Mouse (Mus musculus) embryonic facial prominence, embryonic 12.5 days (tissue): ENCODE results near the gene Prpsap1. TPM values are rescaled to one million over a fixed set of nuclear protein-coding genes. Genes with fewer than 3 reads are reported as not detected.
"Not testable (repeated sequence)": the region's sequence is repeated elsewhere in the genome, so short reads cannot be mapped to it uniquely, and the experiment has no call there.

Experiments
- ATAC-seq: fragments of 200-750 bp; cut with Nextera tagmentation; 2 replicates; pipeline ENCODE4 v1.8.0; 2017; ENCODE audit not compliant: insufficient number of reproducible peaks, insufficient read depth, low FRiP score, low TSS enrichment
- H3K27ac ChIP-seq: fragments of 300-500 bp; sonication (generic); 2 replicates; pipeline ENCODE4 v1.5.1; 2016; ENCODE audit warnings: mild to moderate bottlenecking
- H3K27me3 ChIP-seq: fragments of 300-500 bp; sonication (generic); 2 replicates; pipeline ENCODE4 v1.6.1; 2016; ENCODE audit warnings: mild to moderate bottlenecking, moderate library complexity
- H3K36me3 ChIP-seq: fragments of 300-500 bp; sonication (generic); 2 replicates; pipeline ENCODE4 v1.6.1; 2016; ENCODE audit warnings: mild to moderate bottlenecking
- H3K4me1 ChIP-seq: fragments of 300-500 bp; sonication (generic); 2 replicates; pipeline ENCODE4 v1.6.1; 2016
- H3K4me2 ChIP-seq: fragments of 300-500 bp; sonication (generic); replicated peaks from 2 replicates; pipeline ENCODE4 v1.6.1; 2016; ENCODE audit warnings: mild to moderate bottlenecking, moderate library complexity
- H3K4me3 ChIP-seq: fragments of 300-500 bp; sonication (generic); 2 replicates; pipeline ENCODE4 v1.5.1; 2016; ENCODE audit warnings: mild to moderate bottlenecking
- H3K9ac ChIP-seq: fragments of 300-500 bp; sonication (generic); 2 replicates; pipeline ENCODE4 v1.6.1; 2016; ENCODE audit warnings: mild to moderate bottlenecking, moderate library complexity
- H3K9me3 ChIP-seq: fragments of 300-500 bp; sonication (generic); 2 replicates; pipeline ENCODE4 v1.6.1; 2016; ENCODE audit warnings: mild to moderate bottlenecking, moderate library complexity
- WGBS: fragments of 180-500 bp; shearing (Covaris S2); methylation state at CpG from one replicate; pipeline ENCODE4 v1.1.7; 2016; 5-methylcytosine and 5-hydroxymethylcytosine counted together
- polyA plus RNA-seq: library from polyadenylated mRNA; unstranded; fragments of >200 nt; fragmentation: Nextera tagmentation; extraction: Ambion mirVana; gene quantifications from 2 replicates; pipeline ENCODE4 v1.2.1, GENCODE M21; 2016

The Prpsap1 gene
- polyA plus RNA-seq, 1 experiment from 2014 or later = 197 TPM

- Histone ChIP-seq H3K36me3 (no peaks in the 10 kb centered on the region), H3K9me3 (no peaks in the 10 kb centered on the region), H3K27me3 (no peaks in the 10 kb centered on the region), H3K4me1 (no peaks in the 10 kb centered on the region), H3K4me2 (no peak overlapping the region), H3K4me3 (no peak overlapping the region), H3K27ac (no peak overlapping the region), H3K9ac (no peak overlapping the region)
- ATAC-seq = no peak
- WGBS = 80% methylated on average over 4 of the region's 4 CpGs
Measured at GRCm38 (mm10) chr11:116497313-116497712, 3.3 kb upstream of the Prpsap1 start.

- Histone ChIP-seq H3K9me3 (no peaks in the 10 kb centered on the region), H3K4me1 (peaks cover 3% of the 10 kb centered on the region; the same call in 1 of the 2 replicates), H3K4me2 (no peak overlapping the region), H3K27ac (no peak overlapping the region), H3K4me3 (no peak overlapping the region), H3K36me3 (no peaks in the 10 kb centered on the region), H3K9ac (no peak overlapping the region), H3K27me3 (no peaks in the 10 kb centered on the region)
- no peak for ATAC-seq
- 63% methylated on average over 13 of the region's 13 CpGs for WGBS
Measured at GRCm38 (mm10) chr11:116494474-116495174, 622 bp upstream of the Prpsap1 start.

- 83% methylated on average over 5 of the region's 5 CpGs for WGBS
- H3K9me3 ChIP-seq = no peaks in the 10 kb centered on the region
- no peak overlapping the region for H3K4me2 ChIP-seq
- no peak for ATAC-seq
- no peak overlapping the region for H3K4me3 ChIP-seq
- no peaks in the 10 kb centered on the region for H3K27me3 ChIP-seq
- peaks cover 8% of the 10 kb centered on the region for H3K4me1 ChIP-seq
- H3K36me3 ChIP-seq = no peaks in the 10 kb centered on the region
- no peak overlapping the region for H3K9ac ChIP-seq
- no peak overlapping the region for H3K27ac ChIP-seq
Measured at GRCm38 (mm10) chr11:116493191-116493590, 811 bp downstream of the Prpsap1 start.

GRCm38 (mm10) chr11:116492507-116492906 lies 1.5 kb downstream of the Prpsap1 start:
- H3K9ac ChIP-seq, H3K36me3 ChIP-seq, H3K9me3 ChIP-seq, ATAC-seq, H3K27me3 ChIP-seq, H3K4me2 ChIP-seq, H3K27ac ChIP-seq, H3K4me3 ChIP-seq, H3K4me1 ChIP-seq: not testable (repeated sequence)
- WGBS = 71% methylated on average over 1 of the region's 1 CpGs

GRCm38 (mm10) chr11:116491338-116491737 lies 2.7 kb downstream of the Prpsap1 start:
- H3K4me2 ChIP-seq = peak overlapping the region; percentile 68; the same call in 1 of the 2 replicates
- H3K4me3 ChIP-seq = no peak overlapping the region
- H3K9me3 ChIP-seq = no peaks in the 10 kb centered on the region
- ATAC-seq = no peak
- WGBS = 61% methylated on average over 6 of the region's 6 CpGs
- H3K27me3 ChIP-seq = no peaks in the 10 kb centered on the region
- H3K27ac ChIP-seq = no peak overlapping the region; the same call in 1 of the 2 replicates
- H3K4me1 ChIP-seq = peaks cover 8% of the 10 kb centered on the region
- peaks cover 15% of the 10 kb centered on the region for H3K36me3 ChIP-seq
- H3K9ac ChIP-seq = no peak overlapping the region

- peak; percentile 81 for ATAC-seq
- peak overlapping the region; percentile 92 for H3K4me3 ChIP-seq
- H3K27ac ChIP-seq = peak overlapping the region; percentile 91
- WGBS = under 1% methylated on average over 62 of the region's 62 CpGs
- H3K4me2 ChIP-seq = peak overlapping the region; percentile 68
- H3K4me1 ChIP-seq = peaks cover 8% of the 10 kb centered on the region
- H3K9me3 ChIP-seq = no peaks in the 10 kb centered on the region
- H3K9ac ChIP-seq = peak overlapping the region; percentile 95
- peaks cover 24% of the 10 kb centered on the region for H3K36me3 ChIP-seq
- no peaks in the 10 kb centered on the region for H3K27me3 ChIP-seq
Measured at GRCm38 (mm10) chr11:116490232-116491107, 3.5 kb downstream of the Prpsap1 start.

- under 1% methylated on average over 39 of the region's 39 CpGs for WGBS
- Histone ChIP-seq H3K4me1 (peaks cover 8% of the 10 kb centered on the region), H3K27me3 (no peaks in the 10 kb centered on the region), H3K9me3 (no peaks in the 10 kb centered on the region), H3K4me2 (peak overlapping the region; percentile 68), H3K27ac (peak overlapping the region; percentile 91), H3K9ac (peak overlapping the region; percentile 95), H3K4me3 (peak overlapping the region; percentile 92), H3K36me3 (peaks cover 30% of the 10 kb centered on the region)
- 0 out of 2 replicates have a peak, but pooled peaks have one; percentile 12 for ATAC-seq
Measured at GRCm38 (mm10) chr11:116489771-116490231, 4.2 kb downstream of the Prpsap1 start.

GRCm38 (mm10) chr11:116488693-116489375 lies 5.2 kb downstream of the Prpsap1 start:
- H3K27ac ChIP-seq = no peak overlapping the region
- H3K27me3 ChIP-seq = no peaks in the 10 kb centered on the region
- peaks cover 40% of the 10 kb centered on the region for H3K36me3 ChIP-seq
- H3K4me2 ChIP-seq = peak overlapping the region; percentile 68
- H3K9ac ChIP-seq = peak overlapping the region; percentile 95
- no peaks in the 10 kb centered on the region for H3K9me3 ChIP-seq
- peak overlapping the region; percentile 92 for H3K4me3 ChIP-seq
- ATAC-seq = no peak
- WGBS = 78% methylated on average over 14 of the region's 14 CpGs
- H3K4me1 ChIP-seq = peaks cover 8% of the 10 kb centered on the region

- no peak overlapping the region for H3K27ac ChIP-seq
- no peaks in the 10 kb centered on the region for H3K27me3 ChIP-seq
- no peak overlapping the region for H3K4me2 ChIP-seq
- no peak overlapping the region for H3K9ac ChIP-seq
- peaks cover 46% of the 10 kb centered on the region for H3K36me3 ChIP-seq
- H3K4me1 ChIP-seq = peaks cover 8% of the 10 kb centered on the region
- H3K9me3 ChIP-seq = no peaks in the 10 kb centered on the region
- H3K4me3 ChIP-seq = no peak overlapping the region
- ATAC-seq = no peak
Measured at GRCm38 (mm10) chr11:116488207-116488606, 5.8 kb downstream of the Prpsap1 start.

- H3K4me2 ChIP-seq = no peak overlapping the region
- peaks cover 82% of the 10 kb centered on the region for H3K36me3 ChIP-seq
- H3K9ac ChIP-seq = no peak overlapping the region
- H3K4me1 ChIP-seq = peaks cover 5% of the 10 kb centered on the region; the same call in 1 of the 2 replicates
- H3K27ac ChIP-seq = no peak overlapping the region
- no peaks in the 10 kb centered on the region for H3K27me3 ChIP-seq
- ATAC-seq = no peak
- no peak overlapping the region for H3K4me3 ChIP-seq
- 89% methylated on average over 8 of the region's 8 CpGs for WGBS
- no peaks in the 10 kb centered on the region for H3K9me3 ChIP-seq
Measured at GRCm38 (mm10) chr11:116484261-116484660, 9.7 kb downstream of the Prpsap1 start.

GRCm38 (mm10) chr11:116481776-116482175 lies 12.2 kb downstream of the Prpsap1 start:
- Histone ChIP-seq H3K4me2 (no peak overlapping the region), H3K27ac (no peak overlapping the region), H3K36me3 (peaks cover 94% of the 10 kb centered on the region), H3K4me3 (no peak overlapping the region), H3K9ac (no peak overlapping the region), H3K4me1 (no peaks in the 10 kb centered on the region), H3K27me3 (no peaks in the 10 kb centered on the region), H3K9me3 (no peaks in the 10 kb centered on the region)
- WGBS = 81% methylated on average over 7 of the region's 7 CpGs
- no peak for ATAC-seq
